Mouse (Mus musculus): Measurements from ENCODE around the gene Nav2.

GRCm38 (mm10) chr7:49567346-49568034 is 659.0 kb downstream of the Nav2 start:
- no peak for TF ChIP-seq POLR2A (IDR thresholded peaks at IDR 0.05; ENCODE audit: control insufficient read depth in 1 of 2, insufficient read depth in 1 of 2, low read depth in 1 of 2, low read length in 2 of 2, poor library complexity in 1 of 2)
- TF ChIP-seq EP300 (IDR thresholded peaks at IDR 0.05; ENCODE audit: low read depth in 1 of 2, low read length in 2 of 2): no peak
- TF ChIP-seq CTCF (IDR thresholded peaks at IDR 0.05 in 2 of 3, conservative IDR thresholded peaks at IDR 0.05 in 1 of 3; ENCODE audit: control insufficient read depth in 1 of 3, insufficient read depth in 1 of 3, low read depth in 2 of 3, low read length in 3 of 3, poor library complexity in 1 of 3, severe bottlenecking in 1 of 3): no peak
- TF ChIP-seq USF2 (IDR thresholded peaks at IDR 0.05; ENCODE audit: borderline replicate concordance in 1 of 2, insufficient read depth in 1 of 2, low read depth in 1 of 2, low read length in 2 of 2): no peak
- no peak for TF ChIP-seq GATA1 (IDR thresholded peaks at IDR 0.05; ENCODE audit: low read depth, low read length)
- TF ChIP-seq MAFK (IDR thresholded peaks at IDR 0.05; ENCODE audit: borderline replicate concordance, low read depth, low read length): no peak
- TF ChIP-seq MYC (IDR thresholded peaks at IDR 0.05; ENCODE audit: low read depth, low read length): no peak
- TF ChIP-seq HCFC1 (IDR thresholded peaks at IDR 0.05; ENCODE audit: low read depth, low read length): no peak

All from MEL (cell line).